Mouse (Mus musculus) bone marrow, adult 2 months (tissue): ENCODE data around the gene Ssbp3.

Experiments
- CTCF ChIP-seq: fragments of 200-500 bp; IDR thresholded peaks from 2 replicates; pipeline ENCODE4 v1.5.1; 2011; ENCODE audit warnings: low read length, control low read depth; ENCODE audit not compliant: control insufficient read depth, insufficient read depth
- POLR2A ChIP-seq: fragments of 200-500 bp; IDR thresholded peaks from 2 replicates; pipeline ENCODE4 v1.6.1; 2011; ENCODE audit warnings: low read depth, mild to moderate bottlenecking, control low read depth, low read length, borderline replicate concordance; ENCODE audit not compliant: control insufficient read depth

GRCm38 (mm10) chr4:107007359-107007758 is 96.9 kb downstream of the Ssbp3 start:
- TF ChIP-seq CTCF, result no peak
- no peak for TF ChIP-seq POLR2A
